Mouse (Mus musculus): ENCODE results near the gene Olfr981. TPM values are rescaled to one million over a fixed set of nuclear protein-coding genes. Genes with fewer than 3 reads are reported as not detected.
"Not testable (repeated sequence)": the region's sequence is repeated elsewhere in the genome, so short reads cannot be mapped to it uniquely, and the experiment has no call there.

Olfr981 gene
- polyA plus RNA-seq (2012; rRNA removed): not detected in 2 replicates

- DNase-seq (ENCODE audit: low read depth): no peak
Observed at GRCm38 (mm10) chr9:40021164-40021563, at the start of gene Olfr981. Gene Olfr981, plus strand, starts transcription at chr9:40021464.

GRCm38 (mm10) chr9:39976581-39977145, 44.6 kb upstream of the Olfr981 start:
- not testable (repeated sequence) for DNase-seq (ENCODE audit: low read depth)

GRCm38 (mm10) chr9:39991813-39992212, 29.5 kb upstream of the Olfr981 start, which contains the start of gene Olfr978:
Gene Olfr978, plus strand, starts transcription at chr9:39992113.
- no peak for DNase-seq (ENCODE audit: low read depth)

GRCm38 (mm10) chr9:40003365-40003764, 17.9 kb upstream of the Olfr981 start, which contains the start of gene Olfr979:
Gene Olfr979, minus strand, starts transcription at chr9:40003465.
- DNase-seq (ENCODE audit: low read depth): no peak

GRCm38 (mm10) chr9:40009482-40009881, 11.8 kb upstream of the Olfr981 start, which contains the start of gene Olfr980:
Gene Olfr980, minus strand, starts transcription at chr9:40009582.
- no peak for DNase-seq (ENCODE audit: low read depth)

- DNase-seq (ENCODE audit: low read depth): no peak
Observed at GRCm38 (mm10) chr9:40050138-40050537, 28.9 kb downstream of the Olfr981 start.

GRCm38 (mm10) chr9:40073529-40073928, 52.3 kb downstream of the Olfr981 start, which contains the start of gene Olfr982:
Gene Olfr982, plus strand, starts transcription at chr9:40073829.
- DNase-seq (ENCODE audit: low read depth): no peak

Other genes starting within 250 kb of the Olfr981 start
- gene Olfr968, start 238.2 kb upstream of the Olfr981 start, polyA plus RNA-seq (2012; rRNA removed): not detected in 2 replicates
- not detected in 2 replicates for gene Olfr969, start 230.5 kb upstream of the Olfr981 start, polyA plus RNA-seq (2012; rRNA removed)
- not detected in 2 replicates for gene Olfr970, start 212.6 kb upstream of the Olfr981 start, polyA plus RNA-seq (2012; rRNA removed)
- gene Olfr971, start 184.6 kb upstream of the Olfr981 start, polyA plus RNA-seq (2012; rRNA removed): not detected in 2 replicates
- gene Olfr972, start 155.0 kb upstream of the Olfr981 start, polyA plus RNA-seq (2012; rRNA removed): not detected in 2 replicates
- not detected in 2 replicates for gene Olfr229, start 114.1 kb upstream of the Olfr981 start, polyA plus RNA-seq (2012; rRNA removed)
- gene Olfr974, start 84.0 kb upstream of the Olfr981 start, polyA plus RNA-seq (2012; rRNA removed): not detected in 2 replicates
- not detected in 2 replicates for gene Olfr975, start 69.4 kb upstream of the Olfr981 start, polyA plus RNA-seq (2012; rRNA removed)
- gene Olfr976, start 60.3 kb upstream of the Olfr981 start, polyA plus RNA-seq (2012; rRNA removed): not detected in 2 replicates
- not detected in 2 replicates for gene Olfr978, start 29.4 kb upstream of the Olfr981 start, polyA plus RNA-seq (2012; rRNA removed)
- not detected in 2 replicates for gene Olfr979, start 18.0 kb upstream of the Olfr981 start, polyA plus RNA-seq (2012; rRNA removed)
- not detected in 2 replicates for gene Olfr980, start 11.9 kb upstream of the Olfr981 start, polyA plus RNA-seq (2012; rRNA removed)
- gene Olfr982, start 52.4 kb downstream of the Olfr981 start, polyA plus RNA-seq (2012; rRNA removed): not detected in 2 replicates
- not detected in 2 replicates for gene Olfr983, start 72.1 kb downstream of the Olfr981 start, polyA plus RNA-seq (2012; rRNA removed)
- gene Olfr984, start 92.7 kb downstream of the Olfr981 start, polyA plus RNA-seq (2012; rRNA removed): not detected in 2 replicates
- not detected in 2 replicates for gene Olfr985, start 108.7 kb downstream of the Olfr981 start, polyA plus RNA-seq (2012; rRNA removed)
- gene Tmem225, start 126.7 kb downstream of the Olfr981 start, polyA plus RNA-seq (2012; rRNA removed): 0.16 TPM in 1 of 2 replicates, not detected in the other
- gene Olfr986, start 159.5 kb downstream of the Olfr981 start, polyA plus RNA-seq (2012; rRNA removed): not detected in 2 replicates
- 1.6 TPM in 2 replicates for gene Zfp202, start 170.9 kb downstream of the Olfr981 start, polyA plus RNA-seq (2012; rRNA removed)
- 0.81 and 1.3 TPM in 2 replicates for gene Scn3b, start 247.8 kb downstream of the Olfr981 start, polyA plus RNA-seq (2012; rRNA removed)

All from gonadal fat pad, adult 2 months (tissue).